Mouse (Mus musculus) testis, adult 2 months (tissue): ENCODE measurements at regions not wholly inside any gene's neighbourhood (a gene's known extent, or its start where the extent isn't known, plus 50 kb on each side); places are given as distances from the start of the nearest gene placed in this dataset.

Source experiments
- CTCF ChIP-seq: fragments of 200-500 bp; IDR thresholded peaks from 2 replicates; pipeline ENCODE4 v1.5.1; 2012; ENCODE audit warnings: low read depth, mild to moderate bottlenecking, inconsistent platforms, low read length, moderate library complexity; ENCODE audit not compliant: control insufficient read depth, insufficient read depth, insufficient replicate concordance
- POLR2A ChIP-seq: fragments of 200-500 bp; IDR thresholded peaks from 2 replicates; pipeline ENCODE4 v1.6.1; 2012; ENCODE audit warnings: low read depth, mild to moderate bottlenecking, inconsistent platforms, low read length, moderate library complexity; ENCODE audit not compliant: control insufficient read depth

- TF ChIP-seq CTCF (no peak), POLR2A (no peak)
Measured at GRCm38 (mm10) chr9:33091664-33092063, 455.6 kb downstream of the Ets1 start.
